Mouse (Mus musculus): ENCODE data around the gene Robo1. TPM values are rescaled to one million over a fixed set of nuclear protein-coding genes. Genes with fewer than 3 reads are reported as not detected.

Gene Robo1
- total and polyA plus RNA-seq, 3 experiments = 0.44 TPM; not detected in 2

GRCm38 (mm10) chr16:72737154-72737553 is 429.0 kb downstream of the Robo1 start:
- H3K36me3 ChIP-seq (replicated peaks) = no peaks in the 10 kb centered on the region
- H3K4me3 ChIP-seq (ENCODE audit: low read depth, low read length) = no peak overlapping the region
- DNase-seq (ENCODE audit: low spot score) (no peak), ATAC-seq (ENCODE audit: extremely low read depth, insufficient number of reproducible peaks, low FRiP score, poor library complexity, severe bottlenecking) (no peak)
- H3K9me3 ChIP-seq (replicated peaks) = peaks cover 37% of the 10 kb centered on the region
- no peak for TF ChIP-seq GATA1 (IDR thresholded peaks at IDR 0.05; ENCODE audit: borderline replicate concordance, low read length)
- no peak for TF ChIP-seq POLR2AphosphoS5 (IDR thresholded peaks at IDR 0.05; ENCODE audit: insufficient replicate concordance, low read depth, low read length)
- no peak for TF ChIP-seq CTCF (IDR thresholded peaks at IDR 0.05; ENCODE audit: low read depth, low read length)
- TF ChIP-seq TAL1 (conservative IDR thresholded peaks at IDR 0.05; ENCODE audit: low read depth, low read length) = no peak
- no peak for TF ChIP-seq GATA2 (IDR thresholded peaks at IDR 0.05; ENCODE audit: borderline replicate concordance, low read depth, low read length)
- H3K27me3 ChIP-seq (ENCODE audit: insufficient read depth, low read length) = no peaks in the 10 kb centered on the region
- H3K4me1 ChIP-seq (ENCODE audit: insufficient read depth, low read depth, low read length) = no peaks in the 10 kb centered on the region

- TF ChIP-seq CTCF (IDR thresholded peaks at IDR 0.05; ENCODE audit: low read depth, low read length) (no peak), GATA2 (IDR thresholded peaks at IDR 0.05; ENCODE audit: borderline replicate concordance, low read depth, low read length) (no peak), TAL1 (conservative IDR thresholded peaks at IDR 0.05; ENCODE audit: low read depth, low read length) (no peak)
- no peak for ATAC-seq (ENCODE audit: extremely low read depth, insufficient number of reproducible peaks, low FRiP score, poor library complexity, severe bottlenecking)
- Histone ChIP-seq H3K4me3 (ENCODE audit: low read depth, low read length) (no peak overlapping the region), H3K36me3 (replicated peaks) (no peaks in the 10 kb centered on the region), H3K27me3 (ENCODE audit: insufficient read depth, low read length) (no peaks in the 10 kb centered on the region), H3K9me3 (replicated peaks) (peaks cover 45% of the 10 kb centered on the region), H3K4me1 (ENCODE audit: insufficient read depth, low read depth, low read length) (no peaks in the 10 kb centered on the region)
- no peak for DNase-seq (ENCODE audit: low spot score)
Observed at GRCm38 (mm10) chr16:72740218-72740617, 432.1 kb downstream of the Robo1 start.

- Histone ChIP-seq H3K4me3 (ENCODE audit: low read depth, low read length) (no peak overlapping the region), H3K27me3 (ENCODE audit: insufficient read depth, low read length) (no peaks in the 10 kb centered on the region), H3K36me3 (replicated peaks) (no peaks in the 10 kb centered on the region), H3K9me3 (replicated peaks) (peaks cover 17% of the 10 kb centered on the region), H3K4me1 (ENCODE audit: insufficient read depth, low read depth, low read length) (no peaks in the 10 kb centered on the region)
- DNase-seq (ENCODE audit: low spot score) = no peak
- no peak for ATAC-seq (ENCODE audit: extremely low read depth, insufficient number of reproducible peaks, low FRiP score, poor library complexity, severe bottlenecking)
- TF ChIP-seq CTCF (IDR thresholded peaks at IDR 0.05; ENCODE audit: low read depth, low read length) (no peak), TAL1 (conservative IDR thresholded peaks at IDR 0.05; ENCODE audit: low read depth, low read length) (no peak), GATA1 (IDR thresholded peaks at IDR 0.05; ENCODE audit: borderline replicate concordance, low read length) (no peak), POLR2AphosphoS5 (IDR thresholded peaks at IDR 0.05; ENCODE audit: insufficient replicate concordance, low read depth, low read length) (no peak), GATA2 (IDR thresholded peaks at IDR 0.05; ENCODE audit: borderline replicate concordance, low read depth, low read length) (no peak)
Observed at GRCm38 (mm10) chr16:72747696-72748095, 439.6 kb downstream of the Robo1 start.

DNA sequence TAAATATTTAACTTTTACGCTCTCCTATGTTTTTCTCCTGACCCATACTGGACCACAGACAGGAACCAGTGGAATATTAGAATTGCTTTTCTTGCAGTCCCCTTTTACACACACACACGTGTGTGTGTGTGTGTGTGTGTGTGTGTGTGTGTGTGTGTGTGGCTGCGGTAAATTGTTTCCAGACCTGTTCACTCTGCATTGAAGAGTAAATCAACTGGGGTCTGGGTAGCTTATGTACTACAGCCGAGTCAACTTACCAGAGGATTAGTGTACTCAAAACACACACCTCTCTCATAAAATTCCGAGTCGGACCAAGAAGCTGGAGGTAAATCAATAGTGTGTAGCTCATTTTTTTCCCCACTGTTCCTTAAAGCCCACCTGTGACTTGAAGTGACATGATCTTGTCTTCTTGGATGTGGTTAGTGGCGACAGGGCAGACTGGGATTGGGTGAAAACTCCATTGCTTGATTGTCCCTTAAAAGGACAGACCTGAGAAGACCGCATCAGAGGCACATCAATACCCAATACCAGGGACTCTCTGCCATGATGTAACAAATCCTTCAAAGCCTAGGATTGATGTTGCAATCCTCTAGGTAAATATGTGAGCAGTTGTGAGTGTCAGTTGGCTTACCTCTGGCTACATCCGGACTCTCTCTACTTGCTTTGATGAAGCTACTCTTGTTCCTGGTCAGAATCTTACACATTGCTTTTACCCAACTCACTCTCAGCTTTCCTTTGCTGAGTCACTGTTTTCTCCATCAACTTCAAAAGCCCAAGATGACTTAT is 457.2 kb downstream of the Robo1 start:
- no peaks in the 10 kb centered on the region for H3K4me1 ChIP-seq (ENCODE audit: insufficient read depth, low read depth, low read length)
- H3K27me3 ChIP-seq (ENCODE audit: insufficient read depth, low read length) = no peaks in the 10 kb centered on the region
- H3K36me3 ChIP-seq (replicated peaks) = no peaks in the 10 kb centered on the region
- DNase-seq (ENCODE audit: low spot score) = no peak
- ATAC-seq (ENCODE audit: extremely low read depth, insufficient number of reproducible peaks, low FRiP score, poor library complexity, severe bottlenecking) = no peak
- no peak overlapping the region for H3K4me3 ChIP-seq (ENCODE audit: low read depth, low read length)
- TF ChIP-seq GATA2 (IDR thresholded peaks at IDR 0.05; ENCODE audit: borderline replicate concordance, low read depth, low read length) (no peak), CTCF (IDR thresholded peaks at IDR 0.05; ENCODE audit: low read depth, low read length) (no peak), POLR2AphosphoS5 (IDR thresholded peaks at IDR 0.05; ENCODE audit: insufficient replicate concordance, low read depth, low read length) (no peak), TAL1 (conservative IDR thresholded peaks at IDR 0.05; ENCODE audit: low read depth, low read length) (no peak), GATA1 (IDR thresholded peaks at IDR 0.05; ENCODE audit: borderline replicate concordance, low read length) (no peak)
- H3K9me3 ChIP-seq (replicated peaks) = peaks cover 13% of the 10 kb centered on the region

DNA sequence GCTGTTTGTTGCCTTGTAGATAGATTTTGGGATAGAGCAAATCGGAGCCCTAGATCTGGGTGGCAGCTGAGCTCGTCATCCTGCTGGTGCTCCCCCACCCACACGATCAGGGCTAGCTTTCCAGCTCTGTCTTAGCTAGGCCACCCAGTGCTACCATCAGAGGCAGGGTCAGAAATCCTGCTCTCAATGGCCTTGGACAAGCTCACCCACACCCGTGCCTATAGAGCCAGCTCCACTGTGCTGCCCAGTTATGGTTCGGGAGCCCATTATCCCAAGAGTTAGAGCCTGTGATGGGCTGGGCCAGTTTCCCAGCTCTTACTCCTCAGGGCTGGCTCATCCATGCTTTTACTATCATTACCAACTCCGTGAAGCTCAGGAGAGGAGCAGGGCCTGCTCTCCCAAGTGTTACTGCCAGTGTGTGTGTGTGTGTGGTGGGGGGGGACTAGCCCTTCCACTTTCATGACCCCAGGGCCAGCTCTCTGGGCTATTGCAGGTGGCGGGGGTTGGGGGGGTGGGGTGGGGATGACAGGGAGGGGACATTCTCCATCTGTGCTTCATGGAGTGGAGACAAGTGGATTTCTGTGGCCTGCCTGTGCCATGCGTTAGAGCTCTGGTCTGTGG is 461.2 kb downstream of the Robo1 start:
- TF ChIP-seq CTCF (IDR thresholded peaks at IDR 0.05; ENCODE audit: low read depth, low read length) (no peak), POLR2AphosphoS5 (IDR thresholded peaks at IDR 0.05; ENCODE audit: insufficient replicate concordance, low read depth, low read length) (no peak), TAL1 (conservative IDR thresholded peaks at IDR 0.05; ENCODE audit: low read depth, low read length) (no peak), GATA1 (IDR thresholded peaks at IDR 0.05; ENCODE audit: borderline replicate concordance, low read length) (no peak), GATA2 (IDR thresholded peaks at IDR 0.05; ENCODE audit: borderline replicate concordance, low read depth, low read length) (no peak)
- DNase-seq (ENCODE audit: low spot score) = no peak
- H3K27me3 ChIP-seq (ENCODE audit: insufficient read depth, low read length) = no peaks in the 10 kb centered on the region
- no peak for ATAC-seq (ENCODE audit: extremely low read depth, insufficient number of reproducible peaks, low FRiP score, poor library complexity, severe bottlenecking)
- H3K36me3 ChIP-seq (replicated peaks) = no peaks in the 10 kb centered on the region
- H3K4me3 ChIP-seq (ENCODE audit: low read depth, low read length) = no peak overlapping the region
- peaks cover 16% of the 10 kb centered on the region for H3K9me3 ChIP-seq (replicated peaks)
- H3K4me1 ChIP-seq (ENCODE audit: insufficient read depth, low read depth, low read length) = no peaks in the 10 kb centered on the region

- Histone ChIP-seq H3K4me1 (ENCODE audit: insufficient read depth, low read depth, low read length) (no peaks in the 10 kb centered on the region), H3K9me3 (replicated peaks) (peaks cover 20% of the 10 kb centered on the region), H3K27me3 (ENCODE audit: insufficient read depth, low read length) (no peaks in the 10 kb centered on the region), H3K36me3 (replicated peaks) (no peaks in the 10 kb centered on the region), H3K4me3 (ENCODE audit: low read depth, low read length) (no peak overlapping the region)
- no peak for ATAC-seq (ENCODE audit: extremely low read depth, insufficient number of reproducible peaks, low FRiP score, poor library complexity, severe bottlenecking)
- TF ChIP-seq TAL1 (conservative IDR thresholded peaks at IDR 0.05; ENCODE audit: low read depth, low read length) (no peak), GATA1 (IDR thresholded peaks at IDR 0.05; ENCODE audit: borderline replicate concordance, low read length) (no peak), POLR2AphosphoS5 (IDR thresholded peaks at IDR 0.05; ENCODE audit: insufficient replicate concordance, low read depth, low read length) (no peak), GATA2 (IDR thresholded peaks at IDR 0.05; ENCODE audit: borderline replicate concordance, low read depth, low read length) (no peak), CTCF (IDR thresholded peaks at IDR 0.05; ENCODE audit: low read depth, low read length) (no peak)
- no peak for DNase-seq (ENCODE audit: low spot score)
Observed at GRCm38 (mm10) chr16:72772348-72772747, 464.2 kb downstream of the Robo1 start.
